Mouse (Mus musculus): Measurements from ENCODE around the gene Ncam1. TPM values are rescaled to one million over a fixed set of nuclear protein-coding genes. Genes with fewer than 3 reads are reported as not detected.

Gene Ncam1
- total RNA-seq (2014; rRNA removed) (401 and 517 TPM in 2 replicates), polyA plus RNA-seq (2015; fragmentation: Nextera tagmentation; extraction: Ambion mirVana) (412 and 524 TPM in 2 replicates)

GRCm38 (mm10) chr9:49798806-49799205, at the start of gene Ncam1:
Gene Ncam1 (minus strand): TSS chr9:49798925.
- Histone ChIP-seq H3K27ac (ENCODE audit: low read depth, low read length) (peak within 1 kb of the TSS; percentile 98), H3K9me3 (ENCODE audit: low read length) (no peaks in the 10 kb centered on the region), H3K4me1 (ENCODE audit: insufficient read depth) (peaks cover 10% of the 10 kb centered on the region; the same call in 1 of the 2 replicates), H3K9ac (peak within 1 kb of the TSS; percentile 99), H3K4me3 (ENCODE audit: low read depth, low read length) (peak within 1 kb of the TSS; percentile 99), H3K36me3 (ENCODE audit: insufficient read depth) (no peaks in the 10 kb centered on the region), H3K27me3 (ENCODE audit: insufficient read depth, low read length) (no peaks in the 10 kb centered on the region), H3K4me2 (ENCODE audit: low read depth) (peak within 1 kb of the TSS; percentile 70)
- ATAC-seq (peak; percentile 81), DNase-seq (peak; percentile 98)
- peak; percentile 12; the same call in 1 of the 2 replicates for TF ChIP-seq CTCF (IDR thresholded peaks at IDR 0.05; ENCODE audit: low read depth)
- WGBS = under 1% methylated on average over 23 of the region's 23 CpGs

- H3K4me1 ChIP-seq (ENCODE audit: insufficient read depth) = no peaks in the 10 kb centered on the region
- H3K27me3 ChIP-seq (ENCODE audit: insufficient read depth, low read length) = no peaks in the 10 kb centered on the region
- no peaks in the 10 kb centered on the region for H3K36me3 ChIP-seq (ENCODE audit: insufficient read depth)
- no peaks in the 10 kb centered on the region for H3K9me3 ChIP-seq (ENCODE audit: low read length)
- ATAC-seq = no peak
- no peak overlapping the region for H3K27ac ChIP-seq (ENCODE audit: low read depth, low read length)
- H3K9ac ChIP-seq = no peak overlapping the region
- TF ChIP-seq CTCF (IDR thresholded peaks at IDR 0.05; ENCODE audit: low read depth) = peak; percentile 16; the same call in 1 of the 2 replicates
- WGBS = 96% methylated on average over 1 of the region's 1 CpGs
- DNase-seq = peak; percentile 21
- H3K4me2 ChIP-seq (ENCODE audit: low read depth) = no peak overlapping the region
- H3K4me3 ChIP-seq (ENCODE audit: low read depth, low read length) = no peak overlapping the region
Measured at GRCm38 (mm10) chr9:49834013-49834412, 35.3 kb upstream of the Ncam1 start.

GRCm38 (mm10) chr9:49827671-49828070, 28.9 kb upstream of the Ncam1 start:
- Histone ChIP-seq H3K36me3 (ENCODE audit: insufficient read depth) (no peaks in the 10 kb centered on the region), H3K9me3 (ENCODE audit: low read length) (no peaks in the 10 kb centered on the region), H3K9ac (no peak overlapping the region), H3K27me3 (ENCODE audit: insufficient read depth, low read length) (no peaks in the 10 kb centered on the region), H3K27ac (ENCODE audit: low read depth, low read length) (no peak overlapping the region), H3K4me3 (ENCODE audit: low read depth, low read length) (no peak overlapping the region), H3K4me2 (ENCODE audit: low read depth) (no peak overlapping the region), H3K4me1 (ENCODE audit: insufficient read depth) (no peaks in the 10 kb centered on the region)
- ATAC-seq (no peak), DNase-seq (no peak)
- WGBS = 93% methylated on average over 8 of the region's 8 CpGs
- TF ChIP-seq CTCF (IDR thresholded peaks at IDR 0.05; ENCODE audit: low read depth) = no peak

- ATAC-seq (no peak), DNase-seq (no peak)
- TF ChIP-seq CTCF (IDR thresholded peaks at IDR 0.05; ENCODE audit: low read depth) = no peak
- Histone ChIP-seq H3K36me3 (ENCODE audit: insufficient read depth) (no peaks in the 10 kb centered on the region), H3K27me3 (ENCODE audit: insufficient read depth, low read length) (no peaks in the 10 kb centered on the region), H3K9me3 (ENCODE audit: low read length) (no peaks in the 10 kb centered on the region), H3K27ac (ENCODE audit: low read depth, low read length) (no peak overlapping the region), H3K9ac (no peak overlapping the region), H3K4me3 (ENCODE audit: low read depth, low read length) (no peak overlapping the region), H3K4me2 (ENCODE audit: low read depth) (no peak overlapping the region), H3K4me1 (ENCODE audit: insufficient read depth) (no peaks in the 10 kb centered on the region)
- WGBS = 65% methylated on average over 10 of the region's 10 CpGs
Measured at GRCm38 (mm10) chr9:49816115-49816650, 17.5 kb upstream of the Ncam1 start.

- WGBS = 98% methylated on average over 2 of the region's 2 CpGs
- no peaks in the 10 kb centered on the region for H3K27me3 ChIP-seq (ENCODE audit: insufficient read depth, low read length)
- TF ChIP-seq CTCF (IDR thresholded peaks at IDR 0.05; ENCODE audit: low read depth) = no peak
- DNase-seq (no peak), ATAC-seq (no peak)
- no peaks in the 10 kb centered on the region for H3K4me1 ChIP-seq (ENCODE audit: insufficient read depth)
- no peak overlapping the region for H3K4me2 ChIP-seq (ENCODE audit: low read depth)
- H3K9ac ChIP-seq = no peak overlapping the region
- no peaks in the 10 kb centered on the region for H3K36me3 ChIP-seq (ENCODE audit: insufficient read depth)
- H3K27ac ChIP-seq (ENCODE audit: low read depth, low read length) = no peak overlapping the region
- H3K4me3 ChIP-seq (ENCODE audit: low read depth, low read length) = no peak overlapping the region
- H3K9me3 ChIP-seq (ENCODE audit: low read length) = no peaks in the 10 kb centered on the region
Measured at GRCm38 (mm10) chr9:49814442-49814841, 15.7 kb upstream of the Ncam1 start.

- 72% methylated on average over 3 of the region's 3 CpGs for WGBS
Measured at GRCm38 (mm10) chr9:49803222-49803621, 4.5 kb upstream of the Ncam1 start.

GRCm38 (mm10) chr9:49797821-49798571, 729 bp downstream of the Ncam1 start:
- peak overlapping the region; percentile 98 for H3K27ac ChIP-seq (ENCODE audit: low read depth, low read length)
- H3K9ac ChIP-seq = peak overlapping the region; percentile 99
- peaks cover 18% of the 10 kb centered on the region for H3K4me1 ChIP-seq (ENCODE audit: insufficient read depth)
- H3K9me3 ChIP-seq (ENCODE audit: low read length) = no peaks in the 10 kb centered on the region
- H3K4me2 ChIP-seq (ENCODE audit: low read depth) = peak overlapping the region; percentile 70
- DNase-seq (peak; percentile 86), ATAC-seq (peak; percentile 64)
- H3K36me3 ChIP-seq (ENCODE audit: insufficient read depth) = no peaks in the 10 kb centered on the region
- no peak for TF ChIP-seq CTCF (IDR thresholded peaks at IDR 0.05; ENCODE audit: low read depth)
- peak overlapping the region; percentile 99 for H3K4me3 ChIP-seq (ENCODE audit: low read depth, low read length)
- no peaks in the 10 kb centered on the region for H3K27me3 ChIP-seq (ENCODE audit: insufficient read depth, low read length)
- WGBS = under 1% methylated on average over 57 of the region's 58 CpGs

More at GRCm38 (mm10) chr9:49803222-49803621, 4.5 kb upstream of the Ncam1 start:
- Histone ChIP-seq H3K4me1 (ENCODE audit: insufficient read depth) (no peaks in the 10 kb centered on the region), H3K4me2 (ENCODE audit: low read depth) (no peak overlapping the region), H3K4me3 (ENCODE audit: low read depth, low read length) (no peak overlapping the region), H3K36me3 (ENCODE audit: insufficient read depth) (no peaks in the 10 kb centered on the region), H3K27ac (ENCODE audit: low read depth, low read length) (no peak overlapping the region), H3K9ac (no peak overlapping the region), H3K9me3 (ENCODE audit: low read length) (no peaks in the 10 kb centered on the region), H3K27me3 (ENCODE audit: insufficient read depth, low read length) (no peaks in the 10 kb centered on the region)
- no peak for TF ChIP-seq CTCF (IDR thresholded peaks at IDR 0.05; ENCODE audit: low read depth)
- ATAC-seq (no peak), DNase-seq (no peak)
